In the genomic region with DNA sequence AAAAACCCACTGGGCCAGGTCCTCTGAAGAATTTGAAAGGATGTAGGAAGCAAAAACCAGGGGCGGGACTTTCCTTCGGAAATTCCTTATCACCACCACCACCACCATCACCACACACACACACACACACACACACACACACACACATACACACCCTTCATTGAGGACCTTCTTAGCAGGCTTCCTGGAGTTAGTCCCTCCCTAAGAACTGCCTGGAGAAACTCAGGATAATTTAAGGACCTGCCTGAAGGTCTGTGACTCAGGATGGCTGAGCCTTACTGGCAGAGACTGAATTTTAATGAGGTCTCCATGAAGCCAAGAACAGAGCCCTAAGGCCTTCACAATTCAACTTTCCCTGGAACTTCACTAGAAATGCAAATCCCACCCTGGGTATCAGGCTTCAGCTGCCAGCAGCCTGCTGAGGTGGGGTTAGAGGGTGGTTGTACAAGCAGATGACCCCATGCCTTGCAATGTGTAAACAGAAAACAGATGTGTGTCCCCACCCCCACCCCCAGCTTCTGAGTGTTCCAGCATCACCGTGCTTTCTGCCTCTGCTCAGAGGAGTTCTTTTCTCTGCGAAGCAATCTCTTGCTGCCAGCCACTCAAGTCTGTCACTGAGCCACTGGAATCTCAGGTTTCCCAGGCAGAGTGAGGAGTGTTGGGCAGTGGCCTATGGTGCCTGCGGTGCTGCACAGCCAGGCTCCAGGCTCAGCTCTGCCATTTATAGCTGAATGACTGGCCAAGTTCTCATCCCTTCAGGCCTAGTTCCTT, we compare ENCODE assay signal across 8 mouse cellular contexts. TPM values are rescaled to one million over a fixed set of nuclear protein-coding genes. Genes with fewer than 3 reads are reported as not detected.
DNase-seq lines count a peak whose midpoint lies in the region; ATAC-seq and TF ChIP-seq lines count a peak whose summit lies in the region.

No protein-coding gene starts in this region.

- H3K9ac ChIP-seq in liver, adult 2 months (ENCODE audit: low read depth, low read length), result no peak overlapping the region
- H3K9ac ChIP-seq in forebrain, embryonic 16.5 days (replicated peaks; ENCODE audit: low read depth, low read length), result no peak overlapping the region

- H3K4me2 ChIP-seq in forebrain, embryonic 16.5 days (ENCODE audit: low read length), result no peak overlapping the region

- TF ChIP-seq CTCF in liver, adult 2 months (IDR thresholded peaks at IDR 0.05; ENCODE audit: low read depth, low read length), result no peak

- WGBS in liver, adult 2 months, result 40% methylated on average over 5 of the region's 5 CpGs
- 26% methylated on average over 5 of the region's 5 CpGs for WGBS in forebrain, embryonic 16.5 days
- WGBS in midbrain, embryonic 10.5 days, result 19% methylated on average over 5 of the region's 5 CpGs

- DNase-seq in liver, adult 2 months (ENCODE audit: extremely low read depth, low read depth, low spot score), result no peak
- DNase-seq in liver, result no peak
- peak; percentile 79 for DNase-seq in hindlimb bud, embryonic 11.5 days (ENCODE audit: extremely low spot score, low read depth, low spot score)
- DNase-seq in midbrain, embryonic 10.5 days (ENCODE audit: low spot score), result peak; percentile 67
- no peak for DNase-seq in thymus, adult 18-20 months

- no peaks in the 10 kb centered on the region for H3K9me3 ChIP-seq in forebrain, embryonic 16.5 days (ENCODE audit: control insufficient read depth, low read length)
- no peaks in the 10 kb centered on the region for H3K9me3 ChIP-seq in midbrain, embryonic 10.5 days (replicated peaks)

- H3K27me3 ChIP-seq in liver, adult 2 months (ENCODE audit: control insufficient read depth, insufficient read depth, low read length), result no peaks in the 10 kb centered on the region
- H3K27me3 ChIP-seq in forebrain, embryonic 16.5 days (replicated peaks; ENCODE audit: control insufficient read depth, insufficient read depth, low read length), result no peaks in the 10 kb centered on the region
- H3K27me3 ChIP-seq in midbrain, embryonic 10.5 days (ENCODE audit: low read depth, poor library complexity, severe bottlenecking), result no peaks in the 10 kb centered on the region

- H3K79me2 ChIP-seq in liver, adult 2 months (ENCODE audit: control insufficient read depth, insufficient read depth, low read length), result no peaks in the 10 kb centered on the region

- no peak for TF ChIP-seq POLR2A in liver, adult 2 months (IDR thresholded peaks at IDR 0.05; ENCODE audit: extremely low read depth, insufficient read depth, low read length)

- H3K36me3 ChIP-seq in liver, adult 2 months (ENCODE audit: control insufficient read depth, insufficient read depth, low read length), result no peaks in the 10 kb centered on the region
- H3K36me3 ChIP-seq in forebrain, embryonic 16.5 days (ENCODE audit: control insufficient read depth, insufficient read depth), result no peaks in the 10 kb centered on the region
- no peaks in the 10 kb centered on the region for H3K36me3 ChIP-seq in midbrain, embryonic 10.5 days

- peak; percentile 77 for ATAC-seq in forebrain, embryonic 16.5 days
- ATAC-seq in megakaryocyte, adult 5-6 weeks (ENCODE audit: poor library complexity, severe bottlenecking), result no peak
- no peak for ATAC-seq in granulocyte monocyte progenitor cell, adult 5-6 weeks (replicated peaks; ENCODE audit: poor library complexity, severe bottlenecking)

- peaks cover 5% of the 10 kb centered on the region; the same call in 1 of the 2 replicates for H3K4me1 ChIP-seq in liver, adult 2 months (ENCODE audit: control insufficient read depth, insufficient read depth, low read length)
- peaks cover 7% of the 10 kb centered on the region; the same call in 1 of the 2 replicates for H3K4me1 ChIP-seq in forebrain, embryonic 16.5 days (replicated peaks; ENCODE audit: control insufficient read depth, insufficient read depth, low read length)
- peaks cover 52% of the 10 kb centered on the region for H3K4me1 ChIP-seq in midbrain, embryonic 10.5 days

- no peak overlapping the region for H3K4me3 ChIP-seq in liver, adult 2 months (ENCODE audit: insufficient read depth, low read depth, low read length)
- H3K4me3 ChIP-seq in forebrain, embryonic 16.5 days (replicated peaks; ENCODE audit: low read length), result no peak overlapping the region
- no peak overlapping the region for H3K4me3 ChIP-seq in midbrain, embryonic 10.5 days

- H3K27ac ChIP-seq in liver, adult 2 months (replicated peaks; ENCODE audit: insufficient read depth, low read depth, low read length), result peak overlapping the region; percentile 31
- no peak overlapping the region; the same call in 1 of the 2 replicates for H3K27ac ChIP-seq in forebrain, embryonic 16.5 days (ENCODE audit: low read length)
- peak overlapping the region; percentile 80 for H3K27ac ChIP-seq in midbrain, embryonic 10.5 days (replicated peaks)

RNA-seq across cellular contexts. Expression of gene Amotl1, which starts 2.4 kb away (rescaled TPM):
- 5.0 and 5.3 TPM in 2 replicates for total RNA-seq in liver, adult 2 months (2014; rRNA removed)
- 3.3 and 4.0 TPM in 2 replicates for polyA plus RNA-seq in liver, adult 2 months (2012; rRNA removed)
- 9.9 and 10.4 TPM in 2 replicates for polyA plus RNA-seq in forebrain, embryonic 16.5 days (2015; fragmentation: Nextera tagmentation; extraction: Ambion mirVana)
- 14.7 and 14.9 TPM in 2 replicates for polyA plus RNA-seq in midbrain, embryonic 10.5 days (2016; fragmentation: Nextera tagmentation; extraction: Ambion mirVana)
- not detected in 2 replicates for total RNA-seq in megakaryocyte, adult 5-6 weeks (2015)
- not detected in 2 replicates for total RNA-seq in megakaryocyte, adult 5-6 weeks (2017)
- 0.17 TPM in 1 of 2 replicates, not detected in the other for total RNA-seq in granulocyte monocyte progenitor cell, adult 5-6 weeks (2014; fragmentation: Nextera tagmentation)
- not detected in 2 replicates for total RNA-seq in granulocyte monocyte progenitor cell, adult 5-6 weeks (2017)

Comparison
In these comparisons a context has a peak if more than half of its experiments do, and no peak if none do; other contexts are left out.
1. DNase-seq: peak in hindlimb bud, embryonic 11.5 days (single experiment) and midbrain, embryonic 10.5 days (single experiment); none in liver, adult 2 months (single experiment), liver (single experiment) and thymus, adult 18-20 months (0 of 2).